Mouse (Mus musculus) limb, embryonic 13.5 days (tissue): ENCODE data around the gene Inpp4a. TPM values are rescaled to one million over a fixed set of nuclear protein-coding genes. Genes with fewer than 3 reads are reported as not detected.

ENCODE experiments used
- ATAC-seq: fragments of 200-750 bp; cut with Nextera tagmentation; 2 replicates; pipeline ENCODE4 v1.8.0; 2017; ENCODE audit warnings: low read depth, moderate number of reproducible peaks, moderate TSS enrichment; ENCODE audit not compliant: low FRiP score
- H3K27ac ChIP-seq: fragments of 300-500 bp; sonication (generic); 2 replicates; pipeline ENCODE4 v1.5.1; 2015; ENCODE audit warnings: inconsistent platforms, mild to moderate bottlenecking, moderate library complexity
- H3K27me3 ChIP-seq: fragments of 300-500 bp; sonication (generic); 2 replicates; pipeline ENCODE4 v1.6.1; 2015; ENCODE audit warnings: mild to moderate bottlenecking, inconsistent platforms
- H3K36me3 ChIP-seq: fragments of 300-500 bp; sonication (generic); 2 replicates; pipeline ENCODE4 v1.6.1; 2015; ENCODE audit warnings: inconsistent platforms, mild to moderate bottlenecking, moderate library complexity
- H3K4me1 ChIP-seq: fragments of 300-500 bp; sonication (generic); 2 replicates; pipeline ENCODE4 v1.6.1; 2015; ENCODE audit warnings: inconsistent platforms
- H3K4me2 ChIP-seq: fragments of 300-500 bp; sonication (generic); replicated peaks from 2 replicates; pipeline ENCODE4 v1.6.1; 2015; ENCODE audit warnings: inconsistent platforms, mild to moderate bottlenecking, moderate library complexity
- H3K4me3 ChIP-seq: fragments of 300-500 bp; sonication (generic); 2 replicates; pipeline ENCODE4 v1.5.1; 2015; ENCODE audit warnings: moderate library complexity, mild to moderate bottlenecking, inconsistent platforms
- H3K9ac ChIP-seq: fragments of 300-500 bp; sonication (generic); 2 replicates; pipeline ENCODE4 v1.6.1; 2015; ENCODE audit warnings: mild to moderate bottlenecking, inconsistent platforms
- H3K9me3 ChIP-seq: fragments of 300-500 bp; sonication (generic); 2 replicates; pipeline ENCODE4 v1.6.1; 2016; ENCODE audit warnings: inconsistent platforms
- WGBS: fragments of 180-500 bp; shearing (Covaris S2); methylation state at CpG from one replicate; pipeline ENCODE4 v1.1.7; 2015; 5-methylcytosine and 5-hydroxymethylcytosine counted together
- polyA plus RNA-seq: library from polyadenylated mRNA; unstranded; fragments of >200 nt; fragmentation: Nextera tagmentation; extraction: Ambion mirVana; gene quantifications from 2 replicates; pipeline ENCODE4 v1.2.1, GENCODE M21; 2015

The Inpp4a gene
- polyA plus RNA-seq, result 20.9 and 21.2 TPM in 2 replicates

- H3K9me3 ChIP-seq, result no peaks in the 10 kb centered on the region
- peak; percentile 92 for ATAC-seq
- H3K27me3 ChIP-seq, result no peaks in the 10 kb centered on the region
- peak within 1 kb of the TSS; percentile 94 for H3K4me3 ChIP-seq
- no peaks in the 10 kb centered on the region for H3K36me3 ChIP-seq
- 2% methylated on average over 77 of the region's 77 CpGs for whole genome bisulfite sequencing
- no peak within 1 kb of the TSS; the same call in 1 of the 2 replicates for H3K27ac ChIP-seq
- peak within 1 kb of the TSS; percentile 81 for H3K9ac ChIP-seq
- H3K4me2 ChIP-seq, result peak within 1 kb of the TSS; percentile 76
- peaks cover 13% of the 10 kb centered on the region for H3K4me1 ChIP-seq
These were observed at the start of gene Inpp4a for GRCm38 (mm10) chr1:37299540-37300491. Gene Inpp4a, plus strand, starts transcription at chr1:37299865.

- Histone ChIP-seq H3K9me3 (0 out of 2 replicates have a peak, but pooled peaks cover 3% of the 10 kb centered on the region), H3K9ac (no peak overlapping the region), H3K4me1 (no peaks in the 10 kb centered on the region; the same call in 1 of the 2 replicates), H3K27ac (no peak overlapping the region), H3K27me3 (no peaks in the 10 kb centered on the region; the same call in 1 of the 2 replicates), H3K4me2 (no peak overlapping the region), H3K4me3 (no peak overlapping the region), H3K36me3 (no peaks in the 10 kb centered on the region)
- 40% methylated on average over 5 of the region's 5 CpGs for WGBS
- no peak for ATAC-seq
These were observed 48.9 kb upstream of the Inpp4a start for GRCm38 (mm10) chr1:37250643-37251310.

GRCm38 (mm10) chr1:37258443-37258842 is 41.2 kb upstream of the Inpp4a start:
- 88% methylated on average over 2 of the region's 2 CpGs for WGBS
- Histone ChIP-seq H3K4me3 (no peak overlapping the region), H3K36me3 (no peaks in the 10 kb centered on the region), H3K27me3 (no peaks in the 10 kb centered on the region; the same call in 1 of the 2 replicates), H3K9ac (no peak overlapping the region), H3K27ac (no peak overlapping the region), H3K4me2 (no peak overlapping the region), H3K9me3 (no peaks in the 10 kb centered on the region), H3K4me1 (no peaks in the 10 kb centered on the region)
- no peak for ATAC-seq

GRCm38 (mm10) chr1:37272464-37272863 is 27.2 kb upstream of the Inpp4a start:
- no peak overlapping the region for H3K27ac ChIP-seq
- H3K36me3 ChIP-seq, result no peaks in the 10 kb centered on the region
- H3K9ac ChIP-seq, result no peak overlapping the region
- WGBS, result 5% methylated on average over 7 of the region's 7 CpGs
- ATAC-seq, result 0 out of 2 replicates have a peak, but pooled peaks have one; percentile 40
- no peak overlapping the region for H3K4me2 ChIP-seq
- no peaks in the 10 kb centered on the region for H3K9me3 ChIP-seq
- no peak overlapping the region for H3K4me3 ChIP-seq
- H3K27me3 ChIP-seq, result peaks cover 5% of the 10 kb centered on the region; the same call in 1 of the 2 replicates
- no peaks in the 10 kb centered on the region for H3K4me1 ChIP-seq

GRCm38 (mm10) chr1:37286556-37286955 is 13.1 kb upstream of the Inpp4a start:
- Histone ChIP-seq H3K27me3 (no peaks in the 10 kb centered on the region), H3K4me2 (no peak overlapping the region), H3K4me3 (no peak overlapping the region), H3K27ac (no peak overlapping the region), H3K9me3 (no peaks in the 10 kb centered on the region), H3K4me1 (no peaks in the 10 kb centered on the region), H3K36me3 (no peaks in the 10 kb centered on the region), H3K9ac (no peak overlapping the region)
- WGBS, result 79% methylated on average over 7 of the region's 7 CpGs
- ATAC-seq, result no peak

- H3K27me3 ChIP-seq, result no peaks in the 10 kb centered on the region
- no peaks in the 10 kb centered on the region for H3K9me3 ChIP-seq
- no peaks in the 10 kb centered on the region for H3K4me1 ChIP-seq
- H3K4me2 ChIP-seq, result no peak overlapping the region
- no peak overlapping the region for H3K27ac ChIP-seq
- no peaks in the 10 kb centered on the region for H3K36me3 ChIP-seq
- H3K9ac ChIP-seq, result no peak overlapping the region
- WGBS, result 76% methylated on average over 1 of the region's 1 CpGs
- no peak for ATAC-seq
- H3K4me3 ChIP-seq, result no peak overlapping the region
These were observed 11.9 kb upstream of the Inpp4a start for GRCm38 (mm10) chr1:37287748-37288147.

GRCm38 (mm10) chr1:37288181-37288935 is 11.3 kb upstream of the Inpp4a start:
- no peaks in the 10 kb centered on the region for H3K27me3 ChIP-seq
- 59% methylated on average over 11 of the region's 11 CpGs for WGBS
- H3K4me2 ChIP-seq, result no peak overlapping the region
- H3K9ac ChIP-seq, result no peak overlapping the region
- H3K4me1 ChIP-seq, result no peaks in the 10 kb centered on the region
- H3K9me3 ChIP-seq, result no peaks in the 10 kb centered on the region
- no peak for ATAC-seq
- no peak overlapping the region for H3K4me3 ChIP-seq
- H3K36me3 ChIP-seq, result no peaks in the 10 kb centered on the region
- H3K27ac ChIP-seq, result no peak overlapping the region

- Histone ChIP-seq H3K36me3 (no peaks in the 10 kb centered on the region), H3K27ac (no peak overlapping the region), H3K4me3 (no peak overlapping the region), H3K9me3 (no peaks in the 10 kb centered on the region), H3K27me3 (no peaks in the 10 kb centered on the region), H3K4me2 (no peak overlapping the region), H3K9ac (no peak overlapping the region), H3K4me1 (no peaks in the 10 kb centered on the region)
- 83% methylated on average over 7 of the region's 7 CpGs for WGBS
- ATAC-seq, result no peak
These were observed 10.7 kb upstream of the Inpp4a start for GRCm38 (mm10) chr1:37288941-37289340.

- no peak overlapping the region for H3K4me3 ChIP-seq
- no peak overlapping the region for H3K27ac ChIP-seq
- no peaks in the 10 kb centered on the region for H3K27me3 ChIP-seq
- WGBS, result 52% methylated on average over 1 of the region's 1 CpGs
- H3K9ac ChIP-seq, result no peak overlapping the region
- H3K9me3 ChIP-seq, result no peaks in the 10 kb centered on the region
- no peaks in the 10 kb centered on the region for H3K36me3 ChIP-seq
- ATAC-seq, result no peak
- H3K4me1 ChIP-seq, result peaks cover 12% of the 10 kb centered on the region
- no peak overlapping the region for H3K4me2 ChIP-seq
These were observed 3.3 kb upstream of the Inpp4a start for GRCm38 (mm10) chr1:37296414-37296813.

- Histone ChIP-seq H3K27me3 (no peaks in the 10 kb centered on the region), H3K4me2 (no peak overlapping the region), H3K4me1 (peaks cover 13% of the 10 kb centered on the region), H3K4me3 (no peak overlapping the region), H3K27ac (no peak overlapping the region), H3K36me3 (no peaks in the 10 kb centered on the region), H3K9me3 (no peaks in the 10 kb centered on the region), H3K9ac (no peak overlapping the region)
- no peak for ATAC-seq
- WGBS, result 79% methylated on average over 2 of the region's 2 CpGs
These were observed 761 bp upstream of the Inpp4a start for GRCm38 (mm10) chr1:37298904-37299303.

GRCm38 (mm10) chr1:37300650-37301049 is 985 bp downstream of the Inpp4a start:
- no peaks in the 10 kb centered on the region for H3K27me3 ChIP-seq
- peaks cover 13% of the 10 kb centered on the region for H3K4me1 ChIP-seq
- peak overlapping the region; percentile 76 for H3K4me2 ChIP-seq
- H3K4me3 ChIP-seq, result peak overlapping the region; percentile 94
- H3K9me3 ChIP-seq, result no peaks in the 10 kb centered on the region
- 23% methylated on average over 5 of the region's 5 CpGs for WGBS
- no peak overlapping the region for H3K27ac ChIP-seq
- H3K36me3 ChIP-seq, result no peaks in the 10 kb centered on the region
- no peak for ATAC-seq
- peak overlapping the region; percentile 81 for H3K9ac ChIP-seq
